Mouse (Mus musculus) adrenal gland (tissue): ENCODE results near the gene Lmo3.

Experiments
- intact Hi-C: fragments of 180-260 bp; cut with DNase I; formaldehyde crosslinking; loops from one replicate; pipeline ENCODE4 v1.15.1; 2025

Gene Lmo3

DNA sequence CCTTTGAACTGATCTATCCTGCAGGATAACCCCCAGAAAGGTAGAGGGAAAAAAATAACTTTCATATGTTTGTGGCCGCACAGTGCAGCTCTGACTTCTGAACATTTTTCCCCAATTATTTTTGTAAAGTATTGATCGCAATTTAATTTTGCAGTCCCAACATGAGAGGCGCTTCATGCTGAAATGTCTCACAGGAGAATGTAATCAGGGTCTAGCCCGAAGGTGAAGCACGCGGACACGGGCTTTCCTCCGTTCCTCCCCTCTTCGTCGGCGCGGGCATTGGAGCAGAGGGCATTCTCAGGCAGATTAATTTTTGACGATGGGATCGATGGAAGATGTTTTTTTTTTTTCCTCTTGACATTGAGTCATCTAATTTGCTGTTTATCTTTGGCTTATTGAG, 258.4 kb downstream of the Lmo3 start:
- intact Hi-C loops, result no loop called here

DNA sequence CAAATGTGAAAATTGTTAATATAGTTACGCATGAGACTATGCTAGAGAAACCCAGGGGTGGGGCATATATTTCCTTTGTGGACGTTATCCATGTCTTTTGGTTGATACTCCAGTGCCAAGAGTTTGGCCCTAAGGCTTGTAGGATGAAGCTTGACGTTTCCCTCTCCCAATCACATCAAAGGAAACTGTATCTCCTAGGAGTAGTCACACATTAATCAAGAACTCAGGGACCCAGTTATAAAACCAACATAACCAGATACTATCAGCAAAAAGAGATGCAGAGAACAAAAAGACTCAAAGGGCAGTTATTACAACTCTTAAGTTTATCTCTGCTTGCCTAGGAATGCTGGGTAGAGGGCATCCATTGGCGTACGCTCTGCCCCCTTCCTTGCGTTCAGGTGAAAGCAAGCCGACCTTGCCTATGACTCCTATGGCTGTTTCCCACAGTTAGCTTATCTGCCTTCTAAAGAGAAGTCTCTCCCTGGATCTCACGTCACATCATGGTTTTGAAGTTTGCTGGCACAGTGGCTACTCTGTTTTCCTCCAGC, 261.5 kb downstream of the Lmo3 start:
- intact Hi-C loops, result no loop called here
